Comparison of ENCODE assay signal across 8 mouse cellular contexts in the genomic region with DNA sequence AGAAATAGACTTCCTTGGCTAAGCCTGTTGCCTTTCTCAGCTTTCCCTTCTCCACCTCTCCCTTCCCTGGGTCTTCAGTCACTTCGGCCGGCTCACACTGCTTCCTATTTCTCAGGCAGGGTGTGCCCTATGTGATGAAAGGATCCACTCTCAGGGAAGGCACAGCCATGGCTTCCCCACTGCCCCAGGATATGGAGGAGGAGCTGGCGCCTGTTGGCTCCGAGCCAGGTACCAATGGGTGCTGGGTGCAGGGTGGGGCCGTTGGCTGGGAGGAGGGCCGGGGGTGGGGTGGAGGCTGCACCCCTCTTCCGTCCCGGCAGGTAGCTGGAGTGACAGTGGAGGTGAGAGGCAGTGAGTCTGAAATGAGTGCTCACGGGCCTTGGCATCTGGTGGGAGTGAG. TPM values are rescaled to one million over a fixed set of nuclear protein-coding genes. Genes with fewer than 3 reads are reported as not detected.
DNase-seq lines count a peak whose midpoint lies in the region; ATAC-seq and TF ChIP-seq lines count a peak whose summit lies in the region.

No protein-coding gene starts in this region.

- peak; percentile 53 for DNase-seq in gastrocnemius, postnatal 10 days
- DNase-seq in gastrocnemius, postnatal 4 days (ENCODE audit: low spot score in 2 of 2): no peak
- DNase-seq in ES-E14 (ENCODE audit: low read depth, low spot score): no peak
- DNase-seq in forebrain, postnatal 0 days: no peak
- DNase-seq in kidney, postnatal 4 days: peak; percentile 53 to 63
- DNase-seq in midbrain, embryonic 14.5 days: no peak
- no peak for DNase-seq in layer of hippocampus, adult 11-12 months (ENCODE audit: low spot score)
- DNase-seq in layer of hippocampus, postnatal 25 days (ENCODE audit: extremely low spot score in 1 of 2, low spot score in 1 of 2): no peak

- no peak for TF ChIP-seq CTCF in forebrain, postnatal 0 days (IDR thresholded peaks at IDR 0.05; ENCODE audit: low read depth)

- no peak for ATAC-seq in forebrain, postnatal 0 days
- no peak for ATAC-seq in midbrain, embryonic 14.5 days (ENCODE audit: low FRiP score, low TSS enrichment)

- no peaks in the 10 kb centered on the region for H3K9me3 ChIP-seq in ES-E14 (ENCODE audit: control insufficient read depth, insufficient read depth, low read depth, low read length)
- H3K9me3 ChIP-seq in forebrain, postnatal 0 days (ENCODE audit: low read length): no peaks in the 10 kb centered on the region
- H3K9me3 ChIP-seq in midbrain, embryonic 14.5 days (ENCODE audit: control insufficient read depth, low read length): no peaks in the 10 kb centered on the region

- H3K4me2 ChIP-seq in forebrain, postnatal 0 days (ENCODE audit: low read depth): peak overlapping the region; percentile 54
- H3K4me2 ChIP-seq in midbrain, embryonic 14.5 days (ENCODE audit: low read length): peak overlapping the region; percentile 67

- H3K36me3 ChIP-seq in ES-E14 (ENCODE audit: control insufficient read depth, insufficient read depth, low read length, poor library complexity, severe bottlenecking): peaks cover 28% of the 10 kb centered on the region
- H3K36me3 ChIP-seq in forebrain, postnatal 0 days (ENCODE audit: insufficient read depth): peaks cover 51% of the 10 kb centered on the region
- H3K36me3 ChIP-seq in midbrain, embryonic 14.5 days (ENCODE audit: control insufficient read depth, insufficient read depth, low read length): peaks cover 57% of the 10 kb centered on the region

- WGBS in forebrain, postnatal 0 days: 49% methylated on average over 9 of the region's 9 CpGs
- 66% methylated on average over 9 of the region's 9 CpGs for WGBS in midbrain, embryonic 14.5 days

- H3K4me3 ChIP-seq in ES-E14 (ENCODE audit: insufficient read depth in 1 of 2, low read depth in 1 of 2, low read length in 2 of 2, poor library complexity in 1 of 2, severe bottlenecking in 1 of 2): peak overlapping the region; percentile 26 to 50
- peak overlapping the region; percentile 16; the same call in 1 of the 2 replicates for H3K4me3 ChIP-seq in forebrain, postnatal 0 days (ENCODE audit: low read depth, low read length)
- H3K4me3 ChIP-seq in midbrain, embryonic 14.5 days (replicated peaks; ENCODE audit: low read depth, low read length): peak overlapping the region; percentile 18; the same call in 1 of the 2 replicates

- H3K9ac ChIP-seq in ES-E14 (ENCODE audit: insufficient read depth, low read depth, low read length, poor library complexity, severe bottlenecking): peak overlapping the region; percentile 24
- H3K9ac ChIP-seq in forebrain, postnatal 0 days: 0 out of 2 replicates have a peak overlapping the region, but pooled peaks have one; percentile 22
- H3K9ac ChIP-seq in midbrain, embryonic 14.5 days (replicated peaks; ENCODE audit: low read length): 0 out of 2 replicates have a peak overlapping the region, but pooled peaks have one; percentile 3

- peak overlapping the region; percentile 17 for H3K27ac ChIP-seq in ES-E14 (ENCODE audit: insufficient read depth, low read depth, low read length, poor library complexity, severe bottlenecking)
- H3K27ac ChIP-seq in forebrain, postnatal 0 days (ENCODE audit: low read depth, low read length): peak overlapping the region; percentile 21; the same call in 1 of the 2 replicates
- peak overlapping the region; percentile 55; the same call in 1 of the 2 replicates for H3K27ac ChIP-seq in midbrain, embryonic 14.5 days (replicated peaks; ENCODE audit: low read depth, low read length)

- H3K4me1 ChIP-seq in ES-E14 (ENCODE audit: control insufficient read depth in 2 of 2, insufficient read depth in 2 of 2, low read length in 2 of 2, poor library complexity in 1 of 2): peaks cover 5 to 25% of the 10 kb centered on the region in 2 experiments; a peak in 3 of 4 replicates
- H3K4me1 ChIP-seq in forebrain, postnatal 0 days (ENCODE audit: insufficient read depth): peaks cover 30% of the 10 kb centered on the region
- peaks cover 33% of the 10 kb centered on the region for H3K4me1 ChIP-seq in midbrain, embryonic 14.5 days (ENCODE audit: control insufficient read depth, insufficient read depth, low read length)

- in situ Hi-C loops in ES-E14 (cut with MboI; ENCODE audit: low sequenced_read_pairs in 2 of 2, unreplicated experiment in 2 of 2): no loop called here

- no peaks in the 10 kb centered on the region for H3K27me3 ChIP-seq in forebrain, postnatal 0 days (ENCODE audit: insufficient read depth, low read length)
- H3K27me3 ChIP-seq in midbrain, embryonic 14.5 days (ENCODE audit: control insufficient read depth, insufficient read depth, low read length): no peaks in the 10 kb centered on the region

TF ChIP-seq in ES-E14, 5 proteins besides CTCF, POLR2A, EP300 and RAD21:
- TF ChIP-seq CHD2 (IDR thresholded peaks at IDR 0.05; ENCODE audit: low read depth, low read length): no peak
- TF ChIP-seq MAFK (IDR thresholded peaks at IDR 0.05; ENCODE audit: insufficient read depth, low read depth, low read length): no peak
- no peak for TF ChIP-seq ZC3H11A (IDR thresholded peaks at IDR 0.05; ENCODE audit: borderline replicate concordance, low read depth, low read length)
- no peak for TF ChIP-seq HCFC1 (IDR thresholded peaks at IDR 0.05; ENCODE audit: borderline replicate concordance, insufficient read depth, low read length)
- no peak for TF ChIP-seq ZNF384 (IDR thresholded peaks at IDR 0.05; ENCODE audit: low read depth, low read length)
TF ChIP-seq in ES-E14: peak in this region for 0.

RNA-seq across cellular contexts. Expression of a gene that starts 2.9 kb away (rescaled TPM):
- 10 to 100 TPM; 52.1 to 69.1 TPM for total RNA-seq in gastrocnemius, postnatal 10 days (2021)
- 10 to 100 TPM; 89.8 to 92.6 TPM for total RNA-seq in gastrocnemius, postnatal 4 days (2021)
- 36.7 and 61.9 TPM in 2 replicates for total RNA-seq in ES-E14 (2012; rRNA removed)
- total RNA-seq in forebrain, postnatal 0 days (2014; rRNA removed): 47.9 and 77.0 TPM in 2 replicates
- polyA plus RNA-seq in forebrain, postnatal 0 days (2015; fragmentation: Nextera tagmentation; extraction: Ambion mirVana): 15.7 and 22.8 TPM in 2 replicates
- polyA plus RNA-seq in midbrain, embryonic 14.5 days (2014; fragmentation: Nextera tagmentation; extraction: Ambion mirVana): 7.9 and 10.4 TPM in 2 replicates
- 100 to 1,000 TPM; 141 to 159 TPM for total RNA-seq in layer of hippocampus, postnatal 25 days (2021)

RNA-seq across cellular contexts. Expression of a gene that starts 13.5 kb away (rescaled TPM):
- total RNA-seq in gastrocnemius, postnatal 10 days (2021): under 1 TPM; 0.88 to 0.92 TPM
- under 1 TPM; 0.60 to 0.91 TPM for total RNA-seq in gastrocnemius, postnatal 4 days (2021)
- total RNA-seq in ES-E14 (2012; rRNA removed): 4.6 and 5.1 TPM in 2 replicates
- 1.2 TPM in 1 of 2 replicates, not detected in the other for total RNA-seq in forebrain, postnatal 0 days (2014; rRNA removed)
- polyA plus RNA-seq in forebrain, postnatal 0 days (2015; fragmentation: Nextera tagmentation; extraction: Ambion mirVana): 0.35 and 0.41 TPM in 2 replicates
- polyA plus RNA-seq in midbrain, embryonic 14.5 days (2014; fragmentation: Nextera tagmentation; extraction: Ambion mirVana): 0.91 and 1.5 TPM in 2 replicates
- 1 to 10 TPM; 1.8 to 2.5 TPM for total RNA-seq in layer of hippocampus, postnatal 25 days (2021)

RNA-seq across cellular contexts. Expression of a gene that starts 13.7 kb away (rescaled TPM):
- 10 to 100 TPM; 50.9 to 66.6 TPM for total RNA-seq in gastrocnemius, postnatal 10 days (2021)
- total RNA-seq in gastrocnemius, postnatal 4 days (2021): 100 to 1,000 TPM in 1 of 2 experiments, 10 to 100 TPM in 1; 98.2 to 105 TPM
- 206 and 212 TPM in 2 replicates for total RNA-seq in ES-E14 (2012; rRNA removed)
- total RNA-seq in forebrain, postnatal 0 days (2014; rRNA removed): 131 and 144 TPM in 2 replicates
- polyA plus RNA-seq in forebrain, postnatal 0 days (2015; fragmentation: Nextera tagmentation; extraction: Ambion mirVana): 137 and 155 TPM in 2 replicates
- polyA plus RNA-seq in midbrain, embryonic 14.5 days (2014; fragmentation: Nextera tagmentation; extraction: Ambion mirVana): 160 and 204 TPM in 2 replicates
- total RNA-seq in layer of hippocampus, postnatal 25 days (2021): 100 to 1,000 TPM; 108 to 111 TPM

Comparison
In these comparisons a context has a peak if more than half of its experiments do, and no peak if none do; other contexts are left out.
1. DNase-seq: peak in gastrocnemius, postnatal 10 days (single experiment) and kidney, postnatal 4 days (2 of 2); none in gastrocnemius, postnatal 4 days (0 of 2), ES-E14 (single experiment), forebrain, postnatal 0 days (single experiment), midbrain, embryonic 14.5 days (single experiment), layer of hippocampus, adult 11-12 months (single experiment) and layer of hippocampus, postnatal 25 days (0 of 2).
2. Peak in every context shown above with its lines, with median percentiles within 50 percentile points of each other: H3K27ac ChIP-seq, H3K4me3 ChIP-seq and H3K9ac ChIP-seq.